Mouse (Mus musculus): Measurements from ENCODE around the gene Sppl2b.

GRCm38 (mm10) chr10:80871581-80871980 lies 16.5 kb downstream of the Sppl2b start, which contains the start of gene Tmprss9:
- TF ChIP-seq GATA1 (IDR thresholded peaks at IDR 0.05; ENCODE audit: borderline replicate concordance, low read length) (no peak), FLI1 (IDR thresholded peaks at IDR 0.05; ENCODE audit: low read length) (no peak)
